ENCODE assay signal across 8 mouse cellular contexts in the genomic region with DNA sequence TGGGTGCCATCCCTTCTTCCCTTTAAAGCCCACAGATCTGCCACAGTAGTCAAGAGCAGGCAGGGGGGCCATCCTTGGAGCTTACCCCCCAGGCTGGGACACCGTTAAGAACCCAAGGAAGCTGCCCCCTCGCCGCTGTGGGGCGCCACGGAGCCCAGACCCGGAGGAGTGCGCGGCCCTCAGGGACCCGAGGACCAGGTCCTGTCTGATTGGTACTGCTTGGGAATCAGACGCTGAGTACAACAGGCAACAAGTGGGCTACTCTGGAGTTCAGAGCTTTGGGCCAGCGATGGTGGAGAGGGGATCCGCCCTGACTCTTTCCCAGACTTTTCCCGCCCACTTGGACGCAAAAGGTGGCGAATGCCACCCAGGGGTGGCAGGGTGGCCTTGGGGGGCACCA. TPM values are rescaled to one million over a fixed set of nuclear protein-coding genes. Genes with fewer than 3 reads are reported as not detected.
DNase-seq lines count a peak whose midpoint lies in the region; ATAC-seq and TF ChIP-seq lines count a peak whose summit lies in the region.

No protein-coding gene starts in this region.

- H3K9ac ChIP-seq in ES-E14 (ENCODE audit: insufficient read depth, low read depth, low read length, poor library complexity, severe bottlenecking) = peak overlapping the region; percentile 21; the same call in 1 of the 2 replicates
- peak overlapping the region; percentile 44 for H3K9ac ChIP-seq in forebrain, postnatal 0 days
- H3K9ac ChIP-seq in midbrain, embryonic 11.5 days (ENCODE audit: low read length) = peak overlapping the region; percentile 66

- ATAC-seq in forebrain, postnatal 0 days = peak; percentile 74
- peak; percentile 59 for ATAC-seq in midbrain, embryonic 11.5 days (ENCODE audit: low FRiP score)

- H3K27ac ChIP-seq in ES-E14 (ENCODE audit: insufficient read depth, low read depth, low read length, poor library complexity, severe bottlenecking) = no peak overlapping the region
- H3K27ac ChIP-seq in forebrain, postnatal 0 days (ENCODE audit: low read depth, low read length) = no peak overlapping the region
- no peak overlapping the region for H3K27ac ChIP-seq in midbrain, embryonic 11.5 days (ENCODE audit: low read depth, low read length)

- DNase-seq in adrenal gland, postnatal 10 days = peak; percentile 23
- no peak for DNase-seq in adrenal gland, adult 8-10 months
- no peak for DNase-seq in ES-E14 (ENCODE audit: low read depth, low spot score)
- no peak for DNase-seq in forebrain, postnatal 0 days
- DNase-seq in kidney, postnatal 10 days = peak; percentile 48
- DNase-seq in midbrain, embryonic 11.5 days (ENCODE audit: low spot score, missing footprints) = peak; percentile 87
- no peak for DNase-seq in spleen, postnatal 36 days (ENCODE audit: low spot score in 2 of 2)
- DNase-seq in natural killer cell, adult 2 months (ENCODE audit: low spot score in 2 of 2) = no peak

- WGBS in forebrain, postnatal 0 days = 6% methylated on average over 15 of the region's 15 CpGs
- 3% methylated on average over 15 of the region's 15 CpGs for WGBS in midbrain, embryonic 11.5 days

- H3K9me3 ChIP-seq in ES-E14 (ENCODE audit: control insufficient read depth, insufficient read depth, low read depth, low read length) = no peaks in the 10 kb centered on the region
- no peaks in the 10 kb centered on the region for H3K9me3 ChIP-seq in forebrain, postnatal 0 days (ENCODE audit: low read length)
- H3K9me3 ChIP-seq in midbrain, embryonic 11.5 days (ENCODE audit: control insufficient read depth, low read length) = no peaks in the 10 kb centered on the region

- 0 out of 2 replicates have a peak, but pooled peaks have one; percentile 11 for TF ChIP-seq CTCF in forebrain, postnatal 0 days (IDR thresholded peaks at IDR 0.05; ENCODE audit: low read depth)

- in situ Hi-C loops in ES-E14 (cut with MboI; ENCODE audit: low sequenced_read_pairs in 2 of 2, unreplicated experiment in 2 of 2) = no loop called here

- peak overlapping the region; percentile 58 to 77 for H3K4me3 ChIP-seq in ES-E14 (ENCODE audit: insufficient read depth in 1 of 2, low read depth in 1 of 2, low read length in 2 of 2, poor library complexity in 1 of 2, severe bottlenecking in 1 of 2)
- peak overlapping the region; percentile 46 for H3K4me3 ChIP-seq in forebrain, postnatal 0 days (ENCODE audit: low read depth, low read length)
- H3K4me3 ChIP-seq in midbrain, embryonic 11.5 days (ENCODE audit: low read depth, low read length) = peak overlapping the region; percentile 43

- H3K4me2 ChIP-seq in forebrain, postnatal 0 days (ENCODE audit: low read depth) = peak overlapping the region; percentile 79
- peak overlapping the region; percentile 85 for H3K4me2 ChIP-seq in midbrain, embryonic 11.5 days

- peaks cover 7% of the 10 kb centered on the region for H3K27me3 ChIP-seq in forebrain, postnatal 0 days (ENCODE audit: insufficient read depth, low read length)
- H3K27me3 ChIP-seq in midbrain, embryonic 11.5 days (ENCODE audit: control insufficient read depth, insufficient read depth, low read length) = peaks cover 10% of the 10 kb centered on the region

- H3K4me1 ChIP-seq in ES-E14 (ENCODE audit: control insufficient read depth in 2 of 2, insufficient read depth in 2 of 2, low read length in 2 of 2, poor library complexity in 1 of 2) = peaks cover 2 to 5% of the 10 kb centered on the region in 2 experiments; a peak in 1 of 4 replicates
- 0 out of 2 replicates have a peak, but pooled peaks cover 8% of the 10 kb centered on the region for H3K4me1 ChIP-seq in forebrain, postnatal 0 days (ENCODE audit: insufficient read depth)
- no peaks in the 10 kb centered on the region for H3K4me1 ChIP-seq in midbrain, embryonic 11.5 days (ENCODE audit: control insufficient read depth, insufficient read depth, low read length)

- no peaks in the 10 kb centered on the region for H3K36me3 ChIP-seq in ES-E14 (ENCODE audit: control insufficient read depth, insufficient read depth, low read length, poor library complexity, severe bottlenecking)
- no peaks in the 10 kb centered on the region for H3K36me3 ChIP-seq in forebrain, postnatal 0 days (ENCODE audit: insufficient read depth)
- no peaks in the 10 kb centered on the region for H3K36me3 ChIP-seq in midbrain, embryonic 11.5 days (ENCODE audit: control insufficient read depth, insufficient read depth, low read length)

TF ChIP-seq in ES-E14, 5 proteins besides CTCF, POLR2A, EP300 and RAD21:
- no peak for TF ChIP-seq CHD2 (IDR thresholded peaks at IDR 0.05; ENCODE audit: low read depth, low read length)
- TF ChIP-seq ZNF384 (IDR thresholded peaks at IDR 0.05; ENCODE audit: low read depth, low read length) = no peak
- TF ChIP-seq HCFC1 (IDR thresholded peaks at IDR 0.05; ENCODE audit: borderline replicate concordance, insufficient read depth, low read length) = no peak
- no peak for TF ChIP-seq MAFK (IDR thresholded peaks at IDR 0.05; ENCODE audit: insufficient read depth, low read depth, low read length)
- TF ChIP-seq ZC3H11A (IDR thresholded peaks at IDR 0.05; ENCODE audit: borderline replicate concordance, low read depth, low read length) = no peak

RNA-seq across cellular contexts. Expression of a gene that starts 0.5 kb away (rescaled TPM):
- total RNA-seq in adrenal gland, postnatal 10 days (2021) = 10 to 100 TPM in 1 of 2 experiments, 1 to 10 TPM in 1; 9.8 to 11.6 TPM
- total RNA-seq in adrenal gland, adult 8-10 months (2022) = 1 to 10 TPM; 4.9 to 7.5 (median 6.0) TPM
- total RNA-seq in ES-E14 (2012; rRNA removed) = 2.5 and 2.8 TPM in 2 replicates
- 11.3 and 12.1 TPM in 2 replicates for total RNA-seq in forebrain, postnatal 0 days (2014; rRNA removed)
- polyA plus RNA-seq in forebrain, postnatal 0 days (2015; fragmentation: Nextera tagmentation; extraction: Ambion mirVana) = 13.2 and 18.5 TPM in 2 replicates
- polyA plus RNA-seq in midbrain, embryonic 11.5 days (2014; fragmentation: Nextera tagmentation; extraction: Ambion mirVana) = 3.2 and 4.3 TPM in 2 replicates

Comparison
In these comparisons a context has a peak if more than half of its experiments do, and no peak if none do; other contexts are left out.
1. DNase-seq: peak in adrenal gland, postnatal 10 days (single experiment), kidney, postnatal 10 days (single experiment) and midbrain, embryonic 11.5 days (single experiment); none in adrenal gland, adult 8-10 months (single experiment), ES-E14 (single experiment), forebrain, postnatal 0 days (single experiment), spleen, postnatal 36 days (0 of 2) and natural killer cell, adult 2 months (0 of 2).
2. Peak in every context shown above with its lines, with median percentiles within 50 percentile points of each other: H3K4me3 ChIP-seq and H3K9ac ChIP-seq.